Mouse (Mus musculus) megakaryocyte, embryonic 14.5 days (primary cell): ENCODE measurements around the gene Cx3cr1. TPM values are rescaled to one million over a fixed set of nuclear protein-coding genes. Genes with fewer than 3 reads are reported as not detected.
"Not testable (repeated sequence)": the region's sequence is repeated elsewhere in the genome, so short reads cannot be mapped to it uniquely, and the experiment has no call there.

Experiments used
- H3K27me3 ChIP-seq: replicated peaks from 2 replicates; pipeline ENCODE3; 2012; ENCODE audit warnings: inconsistent platforms
- H3K36me3 ChIP-seq: replicated peaks from 2 replicates; pipeline ENCODE3; 2012; ENCODE audit warnings: low read length, inconsistent platforms, mixed read lengths
- H3K4me1 ChIP-seq: 2 replicates; pipeline ENCODE4 v1.6.1; 2012; ENCODE audit warnings: inconsistent platforms
- H3K4me3 ChIP-seq: replicated peaks from 2 replicates; pipeline ENCODE3; 2012; ENCODE audit warnings: moderate library complexity, mild to moderate bottlenecking, inconsistent platforms
- H3K9me3 ChIP-seq: 2 replicates; pipeline ENCODE4 v1.6.1; 2012; ENCODE audit warnings: inconsistent platforms
- FLI1 ChIP-seq: IDR thresholded peaks from 2 replicates; pipeline ENCODE4 v1.6.1; 2012; ENCODE audit warnings: low read length, inconsistent platforms, mixed read lengths
- GATA1 ChIP-seq: IDR thresholded peaks from 3 replicates; pipeline ENCODE4 v1.6.1; 2012; ENCODE audit warnings: mixed read lengths, low read length, inconsistent platforms, borderline replicate concordance
- polyA plus RNA-seq: library from polyadenylated mRNA; stranded (reverse); fragments of >175 nt; gene quantifications from 2 replicates; pipeline ENCODE4 v1.2.3, GENCODE M21; 2012; ENCODE audit warnings: low replicate concordance; ENCODE audit not compliant: insufficient read depth

The Cx3cr1 gene
- polyA plus RNA-seq, 1 experiment: 0.73 TPM

- Histone ChIP-seq H3K4me1 (peaks cover 44% of the 10 kb centered on the region), H3K9me3 (no peaks in the 10 kb centered on the region), H3K27me3 (no peaks in the 10 kb centered on the region), H3K4me3 (peak within 1 kb of the TSS; percentile 94), H3K36me3 (peaks cover 4% of the 10 kb centered on the region)
- no peak for TF ChIP-seq GATA1
- TF ChIP-seq FLI1: peak; percentile 61; the same call in 1 of the 2 replicates
These were observed 40.7 kb upstream of the Cx3cr1 start, which contains the start of gene Slc25a38 for GRCm38 (mm10) chr9:120110211-120111018. TSS of gene Slc25a38 (plus strand) at chr9:120110374.

GRCm38 (mm10) chr9:120108953-120109352 lies 39.3 kb upstream of the Cx3cr1 start:
- not testable (repeated sequence) for H3K36me3 ChIP-seq, H3K27me3 ChIP-seq, H3K4me3 ChIP-seq, H3K9me3 ChIP-seq
- peaks cover 29% of the 10 kb centered on the region for H3K4me1 ChIP-seq

- Histone ChIP-seq H3K4me3 (no peak overlapping the region), H3K27me3 (no peaks in the 10 kb centered on the region)
These were observed 31.5 kb upstream of the Cx3cr1 start for GRCm38 (mm10) chr9:120101165-120101564.

GRCm38 (mm10) chr9:120099304-120099703 lies 29.6 kb upstream of the Cx3cr1 start:
- H3K4me3 ChIP-seq: no peak overlapping the region
- TF ChIP-seq FLI1 (no peak), GATA1 (no peak)
- H3K9me3 ChIP-seq: peaks cover 9% of the 10 kb centered on the region
- H3K36me3 ChIP-seq: no peaks in the 10 kb centered on the region
- peaks cover 5% of the 10 kb centered on the region for H3K27me3 ChIP-seq
- peaks cover 6% of the 10 kb centered on the region for H3K4me1 ChIP-seq

More at GRCm38 (mm10) chr9:120101165-120101564, 31.5 kb upstream of the Cx3cr1 start:
- Histone ChIP-seq H3K9me3 (peaks cover 9% of the 10 kb centered on the region), H3K4me1 (peaks cover 6% of the 10 kb centered on the region), H3K36me3 (no peaks in the 10 kb centered on the region)
- TF ChIP-seq GATA1: no peak
- no peak for TF ChIP-seq FLI1

GRCm38 (mm10) chr9:120098682-120099081 lies 29.0 kb upstream of the Cx3cr1 start:
- H3K36me3 ChIP-seq: no peaks in the 10 kb centered on the region
- peaks cover 11% of the 10 kb centered on the region for H3K27me3 ChIP-seq
- peaks cover 9% of the 10 kb centered on the region for H3K9me3 ChIP-seq
- H3K4me1 ChIP-seq: peaks cover 6% of the 10 kb centered on the region
- no peak for TF ChIP-seq FLI1
- TF ChIP-seq GATA1: no peak
- H3K4me3 ChIP-seq: no peak overlapping the region

GRCm38 (mm10) chr9:120095886-120096285 lies 26.2 kb upstream of the Cx3cr1 start:
- TF ChIP-seq GATA1: no peak
- TF ChIP-seq FLI1: no peak
- Histone ChIP-seq H3K4me1 (peaks cover 6% of the 10 kb centered on the region), H3K36me3 (no peaks in the 10 kb centered on the region), H3K27me3 (peaks cover 17% of the 10 kb centered on the region), H3K9me3 (no peaks in the 10 kb centered on the region), H3K4me3 (no peak overlapping the region)

GRCm38 (mm10) chr9:120093701-120094100 lies 24.0 kb upstream of the Cx3cr1 start:
- TF ChIP-seq GATA1 (no peak), FLI1 (no peak)
- H3K27me3 ChIP-seq: peaks cover 17% of the 10 kb centered on the region
- H3K4me1 ChIP-seq: peaks cover 6% of the 10 kb centered on the region
- H3K4me3 ChIP-seq: no peak overlapping the region
- peaks cover 8% of the 10 kb centered on the region for H3K9me3 ChIP-seq
- H3K36me3 ChIP-seq: no peaks in the 10 kb centered on the region

- Histone ChIP-seq H3K4me3 (no peak within 1 kb of the TSS), H3K9me3 (peaks cover 15% of the 10 kb centered on the region), H3K4me1 (no peaks in the 10 kb centered on the region), H3K36me3 (no peaks in the 10 kb centered on the region), H3K27me3 (peaks cover 17% of the 10 kb centered on the region)
- TF ChIP-seq FLI1 (no peak), GATA1 (no peak)
These were observed 22.1 kb upstream of the Cx3cr1 start, which contains the start of gene Ccr8 for GRCm38 (mm10) chr9:120091696-120092238. TSS of gene Ccr8 (plus strand) at chr9:120092114.

GRCm38 (mm10) chr9:120091086-120091485 lies 21.4 kb upstream of the Cx3cr1 start:
- H3K36me3 ChIP-seq: no peaks in the 10 kb centered on the region
- H3K9me3 ChIP-seq: peaks cover 15% of the 10 kb centered on the region
- H3K4me1 ChIP-seq: no peaks in the 10 kb centered on the region
- no peak overlapping the region for H3K4me3 ChIP-seq
- TF ChIP-seq FLI1 (no peak), GATA1 (no peak)
- H3K27me3 ChIP-seq: peaks cover 17% of the 10 kb centered on the region

GRCm38 (mm10) chr9:120089125-120089524 lies 19.4 kb upstream of the Cx3cr1 start:
- Histone ChIP-seq H3K36me3 (no peaks in the 10 kb centered on the region), H3K9me3 (peaks cover 15% of the 10 kb centered on the region), H3K27me3 (peaks cover 14% of the 10 kb centered on the region), H3K4me3 (no peak overlapping the region), H3K4me1 (no peaks in the 10 kb centered on the region)
- no peak for TF ChIP-seq GATA1
- no peak for TF ChIP-seq FLI1
